Mouse (Mus musculus) ovary, adult 2 months (tissue): ENCODE results near the gene Zfp473. TPM values are rescaled to one million over a fixed set of nuclear protein-coding genes. Genes with fewer than 3 reads are reported as not detected.

Experiments
- polyA plus RNA-seq: library from polyadenylated mRNA; depleted of rRNA; stranded (reverse); fragments of >200 nt; gene quantifications from 2 replicates; pipeline ENCODE4 v1.2.3, GENCODE M21; 2012; rRNA removed

The Zfp473 gene
- polyA plus RNA-seq, result 0.66 and 0.89 TPM in 2 replicates

GRCm38 (mm10) chr7:44750950-44751349, at the start of gene Zfp473:
Gene Zfp473 (minus strand): TSS chr7:44751050.

GRCm38 (mm10) chr7:44748101-44749044, 2.5 kb downstream of the Zfp473 start, which contains the start of gene Vrk3:
Gene Vrk3 (plus strand): TSS chr7:44748413.

GRCm38 (mm10) chr7:44708574-44708973, 42.3 kb downstream of the Zfp473 start, which contains the start of gene Izumo2:
Gene Izumo2 (plus strand): TSS chr7:44708742.

Other genes with a start within 250 kb of the Zfp473 start
- 1.3 and 1.4 TPM in 2 replicates for gene Mybpc2, start 226.4 kb downstream of the Zfp473 start, polyA plus RNA-seq
- gene Spib, start 219.0 kb downstream of the Zfp473 start, polyA plus RNA-seq, result 0.78 and 1.3 TPM in 2 replicates
- 92.1 and 95.5 TPM in 2 replicates for gene Pold1, start 202.2 kb downstream of the Zfp473 start, polyA plus RNA-seq
- gene Nr1h2, start 197.1 kb downstream of the Zfp473 start, polyA plus RNA-seq, result 236 and 251 TPM in 2 replicates
- gene Napsa, start 178.7 kb downstream of the Zfp473 start, polyA plus RNA-seq, result 24.1 and 29.3 TPM in 2 replicates
- 2.9 and 3.1 TPM in 2 replicates for gene Kcnc3, start 160.4 kb downstream of the Zfp473 start, polyA plus RNA-seq
- 9.2 and 12.0 TPM in 2 replicates for gene Myh14, start 80.2 kb downstream of the Zfp473 start, polyA plus RNA-seq
- gene Izumo2, start 42.3 kb downstream of the Zfp473 start, polyA plus RNA-seq, result not detected in 2 replicates
- 30.5 and 41.0 TPM in 2 replicates for gene Vrk3, start 2.6 kb downstream of the Zfp473 start, polyA plus RNA-seq
- 121 and 156 TPM in 2 replicates for gene Nup62, start 65.0 kb upstream of the Zfp473 start, polyA plus RNA-seq
- 3.7 and 5.0 TPM in 2 replicates for gene Il4i1, start 65.3 kb upstream of the Zfp473 start, polyA plus RNA-seq
- 231 and 322 TPM in 2 replicates for gene Atf5, start 65.6 kb upstream of the Zfp473 start, polyA plus RNA-seq
- 475 and 657 TPM in 2 replicates for gene Akt1s1, start 97.9 kb upstream of the Zfp473 start, polyA plus RNA-seq
- 147 and 164 TPM in 2 replicates for gene Tbc1d17, start 98.0 kb upstream of the Zfp473 start, polyA plus RNA-seq
- 65.1 and 72.1 TPM in 2 replicates for gene Pnkp, start 106.1 kb upstream of the Zfp473 start, polyA plus RNA-seq
- 762 and 793 TPM in 2 replicates for gene Ptov1, start 118.7 kb upstream of the Zfp473 start, polyA plus RNA-seq
- gene Med25, start 141.7 kb upstream of the Zfp473 start, polyA plus RNA-seq, result 274 and 494 TPM in 2 replicates
- 133 and 143 TPM in 2 replicates for gene Fuz, start 145.0 kb upstream of the Zfp473 start, polyA plus RNA-seq
- 132 and 136 TPM in 2 replicates for gene Ap2a1, start 178.4 kb upstream of the Zfp473 start, polyA plus RNA-seq
- gene Tsks, start 192.2 kb upstream of the Zfp473 start, polyA plus RNA-seq, result 0.08 TPM in 1 of 2 replicates, not detected in the other
- 61.1 and 66.1 TPM in 2 replicates for gene Cpt1c, start 223.8 kb upstream of the Zfp473 start, polyA plus RNA-seq
- 364 and 448 TPM in 2 replicates for gene Prmt1, start 235.5 kb upstream of the Zfp473 start, polyA plus RNA-seq
- 154 and 158 TPM in 2 replicates for gene Irf3, start 246.6 kb upstream of the Zfp473 start, polyA plus RNA-seq
- gene Bcl2l12, start 247.7 kb upstream of the Zfp473 start, polyA plus RNA-seq, result 43.3 and 49.2 TPM in 2 replicates